Mouse (Mus musculus): Measurements from ENCODE around the gene Zg16. TPM values are rescaled to one million over a fixed set of nuclear protein-coding genes. Genes with fewer than 3 reads are reported as not detected.
"Not testable (repeated sequence)": the region's sequence is repeated elsewhere in the genome, so short reads cannot be mapped to it uniquely, and the experiment has no call there.

Zg16 gene
- not detected for total RNA-seq (2021)

DNA sequence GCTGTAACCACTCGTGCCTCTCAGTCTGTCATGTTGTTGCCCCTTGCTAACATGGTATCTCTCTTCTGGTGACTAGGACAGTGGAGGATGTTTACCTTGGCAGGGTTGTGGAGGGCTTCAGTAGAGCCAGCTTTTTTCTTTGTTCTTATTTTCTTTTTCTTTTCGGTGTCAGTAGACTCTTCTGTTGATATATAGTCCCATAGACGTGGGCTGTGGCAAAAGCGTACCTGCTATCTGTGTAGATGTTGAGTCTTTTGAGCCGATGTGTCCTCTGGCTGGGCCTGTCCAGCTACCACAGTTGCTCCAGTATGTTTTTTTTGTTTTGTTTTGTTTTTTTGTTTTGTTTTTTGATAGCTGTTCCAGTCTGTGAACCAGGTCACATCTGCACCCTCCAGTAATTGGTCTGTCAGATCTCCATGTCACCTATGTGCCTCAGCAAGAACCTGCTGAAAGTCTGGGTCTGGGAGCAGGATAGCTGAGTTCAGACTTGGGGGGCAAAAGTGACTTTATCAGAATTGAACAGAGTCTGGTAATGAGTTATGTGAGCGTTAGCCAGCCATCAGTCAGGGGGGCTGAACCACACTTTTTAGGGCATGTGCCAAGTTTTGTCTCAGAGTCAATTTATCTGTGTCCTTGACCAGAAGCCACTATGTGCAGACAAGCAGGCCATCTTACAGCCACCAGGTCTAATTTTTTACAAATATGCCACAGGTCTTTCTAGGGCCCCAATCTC is at the start of gene Zg16:
Gene Zg16, minus strand, starts transcription at position 51 of the 733 bp plus-strand sequence.
- DNase-seq; intact Hi-C loops (cut with DNase I): not testable (repeated sequence)

DNA sequence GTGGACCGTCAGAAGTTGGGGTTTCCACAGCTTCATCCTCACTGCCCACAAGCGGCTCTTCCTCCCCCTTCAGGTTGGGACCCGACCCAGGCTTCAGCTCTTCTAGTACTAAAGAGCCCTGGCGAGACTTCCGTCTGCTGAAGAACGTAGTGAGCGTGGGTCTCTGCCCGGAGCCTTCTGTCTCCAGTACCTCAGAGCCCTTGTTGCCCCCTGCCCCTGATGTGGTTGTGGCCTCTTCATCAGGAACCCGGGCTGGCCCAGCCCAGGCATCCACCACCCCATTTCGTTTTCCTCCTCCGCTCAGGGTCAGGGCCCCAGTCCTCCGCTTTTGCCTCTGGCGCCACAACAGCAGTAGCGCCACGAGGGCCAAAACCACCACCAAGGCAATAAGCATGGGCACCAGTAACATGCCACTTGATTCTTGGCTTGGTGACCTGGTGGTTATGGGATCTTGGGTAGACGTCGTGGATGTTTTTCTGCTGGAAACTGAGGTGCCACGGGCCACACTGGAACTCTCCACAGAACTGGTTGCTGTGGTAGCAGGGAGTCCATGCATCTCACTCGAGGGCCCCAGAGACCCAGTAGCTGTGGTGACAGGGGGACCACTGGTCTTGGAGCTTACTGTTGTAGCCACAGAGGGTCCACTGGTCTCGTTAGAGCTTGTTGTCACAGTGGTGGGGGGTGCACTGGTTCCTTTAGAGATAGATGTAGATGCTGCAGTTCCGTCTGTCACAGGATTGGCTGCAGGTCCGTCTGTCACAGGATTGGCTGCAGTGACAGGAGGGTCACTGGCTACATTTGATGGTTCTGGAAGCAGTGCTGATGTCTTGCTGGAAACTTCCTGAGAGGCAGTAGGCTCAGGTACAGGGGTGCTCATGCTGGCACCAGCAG is 49.3 kb upstream of the Zg16 start:
- DNase-seq: no peak
- intact Hi-C loops (cut with DNase I): no loop called here

DNA sequence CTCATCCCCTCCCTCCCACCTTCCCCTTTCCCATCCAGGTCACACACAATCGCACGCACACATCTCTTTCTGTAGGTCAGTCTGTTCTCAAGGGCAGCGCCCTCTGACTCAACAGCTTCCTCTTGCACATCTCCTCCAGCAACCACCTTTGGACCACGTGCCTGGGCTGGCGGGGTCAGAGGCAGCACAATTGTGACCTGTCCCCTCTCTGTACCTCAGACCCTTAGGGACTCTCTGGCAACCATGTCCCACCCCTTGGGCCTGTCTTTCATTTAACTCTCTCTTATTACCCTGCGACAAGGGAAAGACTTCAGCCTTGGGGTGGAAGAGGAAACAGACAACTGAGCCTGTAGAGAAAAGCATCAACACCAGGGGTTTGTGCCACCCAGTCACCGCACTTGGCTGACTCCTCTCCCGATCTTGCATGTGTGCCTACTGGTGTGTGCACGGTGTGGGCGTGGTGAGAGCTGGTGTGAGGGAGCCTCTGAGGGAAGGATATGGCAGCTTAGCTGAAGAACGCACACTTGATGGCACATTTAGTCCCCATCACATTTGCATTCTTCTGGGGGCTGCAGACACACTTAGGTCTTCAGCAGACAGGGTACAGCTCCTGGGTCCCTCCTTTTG is 47.8 kb upstream of the Zg16 start:
- DNase-seq: no peak
- intact Hi-C loops (cut with DNase I): loop anchor here (5.0 kb wide), 1 partner anchor 92 kb away; no protein-coding TSS in a partner anchor

DNA sequence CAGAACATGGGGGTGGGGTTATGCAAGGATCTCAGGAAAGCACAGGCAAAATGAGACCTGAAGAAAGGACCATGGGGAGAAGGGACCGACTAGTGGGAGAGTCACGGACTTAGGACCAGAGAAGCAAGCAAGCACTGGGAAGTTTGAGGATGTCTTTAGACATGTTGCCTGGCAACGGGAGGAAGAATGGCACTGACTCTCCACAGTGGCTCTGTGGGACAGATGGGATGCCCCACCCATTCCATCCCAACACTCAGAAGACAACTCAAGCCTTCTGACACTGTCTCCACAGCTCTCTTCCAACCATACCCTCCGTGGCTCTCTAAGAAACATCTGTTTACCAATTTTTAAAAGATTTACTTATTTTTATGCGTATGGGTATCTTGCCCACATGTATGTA is 46.0 kb upstream of the Zg16 start:
- DNase-seq: no peak
- intact Hi-C loops (cut with DNase I): loop anchor here (5.0 kb wide), 1 partner anchor 94 kb away; no protein-coding TSS in a partner anchor

DNA sequence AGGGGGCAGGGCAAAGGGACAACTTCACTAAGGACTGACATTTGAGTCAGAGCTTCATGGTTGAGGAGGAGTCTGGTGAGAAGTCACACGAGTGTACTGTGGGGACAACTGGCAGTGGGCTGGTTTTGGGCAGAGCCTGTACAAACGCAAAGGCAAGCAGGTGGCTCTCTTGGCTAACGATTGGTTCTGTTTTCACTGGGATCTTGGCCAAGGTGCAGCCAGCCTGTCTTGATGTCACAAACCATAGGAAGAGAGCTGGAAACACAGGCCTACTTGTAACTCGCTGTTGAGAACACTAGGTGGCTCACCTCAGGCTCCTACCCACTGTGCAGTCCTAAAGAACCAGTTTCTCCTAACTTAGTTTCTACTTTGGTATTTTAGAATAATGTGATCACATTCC is 42.5 kb upstream of the Zg16 start:
- intact Hi-C loops (cut with DNase I): loop anchor here (2.0 to 5.0 kb wide), 2 partner anchors 55 to 98 kb away; no protein-coding TSS in a partner anchor
- DNase-seq: peak; percentile 38 to 44

DNA sequence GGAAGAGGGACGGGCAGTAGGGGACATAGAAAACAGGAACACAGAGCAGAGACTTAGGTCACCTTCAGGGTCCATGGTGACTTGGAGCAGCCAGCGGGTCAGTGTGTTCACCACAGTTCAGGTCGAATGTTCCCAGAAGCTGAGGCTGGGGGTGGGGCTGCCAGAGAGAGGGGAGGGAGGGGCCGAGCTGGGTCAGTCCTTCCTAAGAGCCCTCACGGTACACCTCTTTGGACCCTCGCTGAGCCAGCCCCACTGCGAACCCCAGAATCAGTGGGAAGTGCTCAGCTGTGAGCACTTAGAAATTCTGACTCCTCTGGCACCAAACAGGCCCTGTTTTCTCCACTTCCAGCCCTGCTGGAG is 34.8 kb upstream of the Zg16 start, which contains the start of gene Qprt:
Gene Qprt, minus strand, starts transcription at position 316 of the 360 bp plus-strand sequence.
- intact Hi-C loops (cut with DNase I): no loop called here
- DNase-seq: no peak

DNA sequence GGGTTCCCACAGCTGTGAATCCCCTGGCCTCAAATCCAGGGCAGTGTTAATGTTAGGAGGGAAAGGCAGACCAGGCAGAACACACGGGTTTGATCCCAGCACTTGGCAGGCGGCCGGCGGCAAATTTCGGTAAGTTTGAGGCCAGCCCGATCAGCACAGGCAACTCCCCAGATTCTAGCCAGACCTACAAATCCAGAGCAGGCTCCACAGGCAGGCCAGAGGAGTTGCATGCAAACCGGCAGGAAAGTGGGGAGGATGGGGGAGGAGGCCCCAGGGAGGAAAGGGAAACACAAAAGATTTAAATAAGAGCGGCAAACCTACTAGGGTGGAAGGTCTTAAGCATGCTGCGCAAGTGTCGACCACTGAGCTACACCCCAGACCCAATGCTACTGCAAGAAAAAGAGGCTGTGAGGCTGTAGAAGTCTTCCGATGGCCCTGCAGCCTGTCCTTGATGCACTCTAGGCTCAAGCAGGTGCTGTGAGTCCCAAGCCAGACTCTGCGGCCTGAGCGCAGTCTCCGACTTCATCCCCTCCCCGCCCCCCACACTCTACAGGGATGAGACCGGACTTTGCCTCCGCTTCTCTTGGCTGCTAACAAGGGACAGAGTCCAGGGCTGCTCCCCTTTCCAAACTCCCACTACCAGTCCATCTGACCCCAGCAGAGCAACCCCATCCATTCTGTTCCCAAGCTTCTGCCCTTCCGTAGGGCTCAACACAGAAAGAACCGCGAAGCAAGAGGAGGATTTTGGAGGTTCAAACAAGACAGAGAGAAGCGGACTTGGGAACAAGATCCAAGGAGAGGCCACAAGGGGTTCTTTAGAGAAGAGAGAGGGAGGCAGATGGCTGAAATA is 34.2 kb upstream of the Zg16 start:
- DNase-seq: no peak
- intact Hi-C loops (cut with DNase I): no loop called here

DNA sequence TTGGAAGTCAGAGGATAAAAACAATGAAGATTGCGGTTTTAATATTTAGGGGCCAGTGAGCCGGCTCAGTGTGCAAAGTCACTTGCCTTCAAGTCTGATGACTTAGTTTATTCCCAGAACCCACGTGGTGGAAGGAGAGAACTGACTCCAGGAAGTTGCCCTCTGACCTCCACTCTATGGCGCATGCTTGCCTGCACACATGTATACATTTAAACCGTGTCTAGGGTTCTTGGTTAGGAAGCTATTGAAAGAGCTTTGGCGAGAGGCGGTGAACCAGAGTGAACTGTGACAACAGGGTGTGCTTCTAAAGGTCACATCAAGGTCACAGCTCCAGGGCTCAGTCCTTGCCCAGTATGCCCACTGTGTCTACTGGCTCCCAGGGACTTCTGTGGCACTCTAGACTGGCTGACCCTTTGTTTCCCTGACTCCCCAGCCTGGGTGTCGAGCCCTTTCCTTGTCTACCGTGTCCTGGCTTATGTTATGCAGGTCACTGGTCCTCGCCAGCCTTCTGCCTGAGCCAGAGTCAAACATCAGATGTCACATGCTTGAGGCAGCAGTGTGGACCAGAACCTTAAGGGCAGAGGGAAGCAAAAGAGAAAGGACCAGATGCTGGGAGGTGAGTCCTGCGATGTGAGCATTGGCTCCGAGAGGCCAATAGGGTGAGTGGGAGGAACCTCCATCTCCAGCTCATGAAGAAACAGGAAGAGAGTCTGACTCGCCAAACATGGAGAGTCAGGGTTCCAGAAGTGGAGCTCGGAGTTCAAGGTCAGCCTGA is 31.7 kb upstream of the Zg16 start:
- no peak for DNase-seq
- intact Hi-C loops (cut with DNase I): loop anchor here (2.0 to 10.0 kb wide), 2 partner anchors 68 to 474 kb away; partner anchors contain the start of gene Sgf29

DNA sequence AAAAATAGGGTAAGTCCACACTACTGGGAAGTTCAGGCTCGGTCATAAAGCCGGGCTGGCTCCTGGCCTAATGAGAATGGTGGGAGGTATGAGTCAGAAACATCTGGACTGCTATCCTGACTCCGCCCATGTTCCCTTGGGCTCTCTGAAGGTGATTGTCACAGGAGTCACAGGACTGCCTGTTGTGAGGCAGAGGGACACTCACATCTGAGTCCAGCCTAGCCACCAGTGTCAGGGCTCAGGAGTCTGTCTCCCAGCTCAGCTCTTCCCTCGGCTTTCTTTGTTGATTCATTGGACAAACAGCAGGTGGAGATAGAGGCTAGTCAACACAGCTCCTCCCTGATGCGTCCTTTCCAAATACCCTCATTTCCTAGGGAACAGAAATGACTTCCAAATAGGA is 30.8 kb upstream of the Zg16 start:
- DNase-seq: peak; percentile 38 to 50
- intact Hi-C loops (cut with DNase I): loop anchor here (2.0 to 10.0 kb wide), 2 partner anchors 69 to 473 kb away; partner anchors contain the start of gene Sgf29

DNA sequence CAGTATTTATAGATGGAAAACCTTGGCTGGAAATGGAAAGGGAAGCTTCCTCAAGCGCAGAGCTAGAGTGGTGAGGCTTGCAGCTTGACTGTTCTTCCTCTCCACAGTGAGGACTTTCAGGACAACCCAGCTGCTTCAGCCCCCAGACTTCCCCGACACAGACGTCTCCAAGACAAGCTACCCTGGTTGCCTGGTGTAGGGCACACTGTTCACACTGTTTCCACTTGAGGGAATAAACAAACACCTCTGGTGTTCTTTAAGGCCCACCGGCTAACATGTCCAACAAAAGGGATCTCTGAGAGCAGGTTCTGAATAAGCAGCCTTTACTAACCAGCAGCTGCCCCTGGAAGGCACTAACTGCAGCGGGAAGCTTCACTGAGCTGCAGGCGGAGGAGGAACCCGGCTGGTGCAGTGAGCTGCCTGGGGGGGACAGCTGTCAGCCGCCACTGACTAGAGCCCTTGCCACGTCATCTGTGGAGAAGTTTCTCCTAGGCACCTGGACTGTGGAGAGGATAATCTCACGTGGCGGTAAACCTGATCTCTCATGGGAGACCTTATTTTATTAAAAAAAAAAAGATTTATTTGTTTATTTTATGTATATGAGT is 29.3 kb upstream of the Zg16 start:
- intact Hi-C loops (cut with DNase I): loop anchor here (10.0 kb wide), 1 partner anchor 472 kb away; the partner anchor contains the start of gene Sgf29
- no peak for DNase-seq

DNA sequence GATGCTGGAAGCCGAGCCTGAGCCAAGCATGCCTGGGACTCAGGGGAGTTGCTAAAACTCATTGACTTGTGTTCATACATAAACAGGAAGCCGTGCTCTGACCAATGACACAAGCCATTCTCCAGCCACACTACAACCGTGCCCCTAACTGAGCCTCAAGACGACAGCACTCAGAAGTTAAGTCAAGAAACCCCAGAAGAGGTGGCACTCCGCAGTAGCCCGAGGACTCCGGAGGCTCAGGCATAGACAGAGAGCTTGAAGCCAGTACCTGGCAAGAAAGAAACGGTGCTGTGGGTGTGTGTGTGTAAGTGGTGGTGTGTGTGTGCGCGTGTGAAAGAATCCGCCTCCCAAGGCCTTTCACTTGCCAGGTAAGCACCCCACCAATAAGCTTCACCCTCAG is 27.8 kb upstream of the Zg16 start:
- intact Hi-C loops (cut with DNase I): loop anchor here (5.0 to 10.0 kb wide), 2 partner anchors 363 to 470 kb away; partner anchors contain the start of gene Sgf29
- DNase-seq: no peak

DNA sequence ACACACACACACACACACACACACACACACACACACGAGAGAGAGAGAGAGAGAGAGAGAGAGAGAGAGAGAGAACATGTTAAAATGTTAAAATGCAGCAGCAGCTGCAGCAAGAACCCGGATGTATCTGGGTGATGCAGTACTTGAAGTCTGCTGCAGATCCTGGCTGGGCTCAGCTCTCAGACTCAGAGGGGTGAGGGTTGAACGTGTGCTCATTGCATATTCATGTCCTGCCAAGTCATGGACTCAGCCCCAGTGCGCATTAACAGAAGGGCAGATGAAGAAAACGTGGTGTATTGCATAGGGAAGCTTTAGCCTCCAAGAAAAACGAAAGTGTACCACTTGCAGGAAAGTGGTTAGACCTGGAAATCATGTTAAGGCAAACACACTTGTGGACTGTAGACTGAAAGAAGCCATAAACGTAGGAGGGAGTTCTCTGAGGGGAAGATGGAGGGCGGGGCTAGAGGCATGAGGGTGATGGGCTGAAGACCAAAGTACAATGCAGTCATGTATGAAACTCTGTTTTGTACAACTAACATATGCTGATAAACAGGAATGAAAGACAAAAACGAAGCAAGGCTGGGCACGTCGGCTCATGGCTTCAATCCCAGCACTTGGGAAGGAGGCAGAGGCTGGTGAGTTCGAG is 26.6 kb upstream of the Zg16 start:
- intact Hi-C loops (cut with DNase I): loop anchor here (5.0 to 10.0 kb wide), 2 partner anchors 361 to 469 kb away; partner anchors contain the start of gene Sgf29
- no peak for DNase-seq

DNA sequence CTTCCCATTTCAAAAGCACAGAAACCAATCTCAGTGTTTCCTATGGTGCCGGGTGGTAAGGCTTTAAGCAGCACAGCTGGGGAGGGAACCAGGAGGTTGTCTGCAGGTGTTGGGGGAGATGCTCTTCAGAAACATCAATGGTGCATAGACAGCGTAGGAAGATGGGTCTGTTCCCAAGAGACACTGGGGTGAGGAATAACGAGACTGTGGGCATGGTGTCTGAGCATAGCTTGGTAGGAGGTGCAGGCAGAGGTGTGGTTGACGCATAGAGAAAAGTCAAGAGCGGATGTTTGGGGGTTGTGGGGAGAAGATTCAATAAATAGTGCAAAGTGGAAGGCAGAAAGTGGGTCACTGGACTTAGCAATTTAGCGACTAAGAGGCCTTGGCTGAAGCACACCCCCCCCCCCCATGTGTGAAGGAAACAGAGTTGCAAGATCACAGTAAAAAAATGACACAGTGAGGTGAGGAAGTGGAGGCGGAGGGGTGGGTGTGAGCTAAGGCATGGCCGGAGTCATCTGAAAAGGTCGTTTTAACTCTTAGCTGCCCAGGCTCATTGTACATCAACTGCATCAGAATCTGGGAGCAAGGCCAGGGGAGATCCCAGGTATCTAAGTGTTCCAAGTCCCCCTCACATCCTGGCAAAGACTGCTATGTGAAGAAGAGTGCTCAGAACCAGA is 25.9 kb upstream of the Zg16 start:
- no peak for DNase-seq
- intact Hi-C loops (cut with DNase I): loop anchor here (5.0 to 10.0 kb wide), 2 partner anchors 361 to 468 kb away; partner anchors contain the start of gene Sgf29

DNA sequence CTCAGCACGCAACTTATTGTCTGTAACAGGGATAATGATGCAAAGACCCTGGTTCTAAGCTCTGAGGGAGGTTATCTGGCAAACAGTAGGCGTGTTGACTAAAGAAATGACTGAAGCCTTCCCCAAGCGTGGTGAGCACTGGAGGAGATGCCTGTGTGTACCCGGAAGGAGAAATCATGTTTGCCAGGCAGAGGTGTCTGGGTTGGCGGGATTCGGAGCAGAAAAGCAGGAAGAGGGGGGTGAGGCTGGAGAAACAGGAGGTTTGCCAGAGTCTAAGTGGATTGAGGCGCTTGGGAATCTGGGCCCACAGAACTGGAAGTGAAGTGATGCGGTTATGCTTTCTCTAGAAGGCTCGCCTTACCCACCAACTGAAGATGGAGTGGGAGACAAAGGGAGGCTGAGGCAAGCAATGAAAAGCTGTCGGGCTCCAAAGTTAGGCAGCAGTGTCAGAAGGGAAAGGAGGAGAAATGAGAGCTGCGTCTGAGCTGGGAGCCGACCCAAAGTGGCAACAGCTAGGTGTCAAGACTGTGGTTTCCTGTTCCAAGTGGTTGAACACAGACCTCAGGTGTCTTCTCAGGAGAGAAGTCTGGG is 25.2 kb upstream of the Zg16 start:
- DNase-seq: no peak
- intact Hi-C loops (cut with DNase I): loop anchor here (5.0 to 10.0 kb wide), 2 partner anchors 360 to 468 kb away; partner anchors contain the start of gene Sgf29

DNA sequence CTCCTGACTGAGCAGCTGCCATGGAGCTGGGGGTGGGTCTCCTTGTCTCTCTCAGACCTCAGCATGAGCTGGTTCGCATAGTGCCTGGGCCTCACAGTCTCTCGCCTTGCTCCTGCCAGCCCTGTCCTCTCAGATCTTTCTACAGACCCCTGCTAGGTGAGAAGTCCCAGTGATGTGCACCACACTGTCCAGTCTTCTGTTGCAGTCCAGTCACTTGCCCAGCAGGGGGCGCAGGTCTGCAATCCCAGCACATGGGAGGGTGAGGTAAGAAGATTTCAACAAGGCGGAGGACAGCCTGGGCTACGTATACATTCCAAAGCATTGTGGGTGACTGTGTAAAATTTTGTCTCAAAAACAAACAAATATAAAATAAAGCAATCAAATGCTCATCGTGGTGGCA is 24.3 kb upstream of the Zg16 start:
- DNase-seq: peak; percentile 39 to 60
- intact Hi-C loops (cut with DNase I): loop anchor here (5.0 to 10.0 kb wide), 2 partner anchors 359 to 467 kb away; partner anchors contain the start of gene Sgf29

DNA sequence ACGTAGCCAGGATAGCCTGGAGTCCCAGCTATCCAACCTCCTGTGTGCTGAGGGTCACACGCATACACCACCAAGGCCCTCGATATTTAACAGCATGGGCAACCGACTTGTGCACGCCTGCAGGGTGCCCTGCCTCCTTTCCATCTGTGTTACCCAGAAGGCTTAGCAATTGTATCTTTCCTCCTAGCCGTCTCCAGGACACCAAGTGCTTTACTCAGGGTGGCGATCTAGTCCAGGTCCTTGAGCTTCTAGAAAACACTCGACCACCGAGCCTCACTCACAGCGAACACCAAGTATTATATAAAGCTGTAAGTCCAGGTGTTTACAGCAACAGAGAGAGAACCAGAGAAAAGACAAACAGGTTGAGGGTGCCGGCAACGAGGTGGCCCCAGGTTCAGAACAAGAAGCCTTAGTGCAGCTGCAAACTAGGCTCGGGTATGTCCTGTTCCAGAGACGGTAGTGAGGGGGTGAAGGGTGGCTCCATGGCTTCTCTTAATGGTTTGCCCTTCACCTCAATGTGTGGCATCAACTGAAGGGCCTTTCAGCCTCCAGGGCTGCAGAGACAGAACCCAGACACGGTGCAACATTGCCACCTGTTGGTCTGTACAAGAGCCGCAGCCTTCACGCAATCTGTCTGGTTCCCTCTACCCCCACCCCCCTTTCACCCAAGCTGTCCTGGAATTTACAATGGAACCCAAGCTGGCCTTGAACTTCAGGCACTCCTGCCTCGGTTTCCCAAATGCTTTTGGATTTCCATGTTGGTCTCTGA is 23.3 kb upstream of the Zg16 start:
- intact Hi-C loops (cut with DNase I): loop anchor here (1.0 to 10.0 kb wide), 4 partner anchors 164 to 466 kb away; partner anchors contain the start of gene Sgf29
- DNase-seq: peak; percentile 82 to 88

Measured in heart, postnatal 10 days (tissue).